Mouse (Mus musculus) lung, embryonic 14.5 days (tissue): ENCODE measurements at regions not wholly inside any gene's neighbourhood (a gene's known extent, or its start where the extent isn't known, plus 50 kb on each side); places are given as distances from the start of the nearest gene placed in this dataset.

Experiments
- ATAC-seq: fragments of 200-750 bp; cut with Nextera tagmentation; 2 replicates; pipeline ENCODE4 v1.8.0; 2017; ENCODE audit warnings: mild to moderate bottlenecking, moderate TSS enrichment, moderate library complexity; ENCODE audit not compliant: insufficient read depth
- DNase-seq: peaks from one replicate; pipeline ENCODE4 v3.0.0-alpha.2; 2015
- H3K27ac ChIP-seq: fragments of 300-500 bp; sonication (generic); 2 replicates; pipeline ENCODE4 v1.5.1; 2014; ENCODE audit warnings: low read depth, mild to moderate bottlenecking, moderate library complexity
- H3K27me3 ChIP-seq: fragments of 300-500 bp; sonication (generic); 2 replicates; pipeline ENCODE4 v1.6.1; 2014; ENCODE audit warnings: low read length, control low read depth; ENCODE audit not compliant: insufficient read depth
- H3K36me3 ChIP-seq: fragments of 300-500 bp; sonication (generic); 2 replicates; pipeline ENCODE4 v1.6.1; 2014; ENCODE audit warnings: control low read depth; ENCODE audit not compliant: insufficient read depth
- H3K4me1 ChIP-seq: fragments of 300-500 bp; sonication (generic); 2 replicates; pipeline ENCODE4 v1.6.1; 2014; ENCODE audit warnings: antibody characterized with exemption, control low read depth; ENCODE audit not compliant: insufficient read depth
- H3K4me2 ChIP-seq: fragments of 300-500 bp; sonication (generic); 2 replicates; pipeline ENCODE4 v1.6.1; 2014; ENCODE audit warnings: mild to moderate bottlenecking
- H3K4me3 ChIP-seq: fragments of 300-500 bp; sonication (generic); 2 replicates; pipeline ENCODE4 v1.5.1; 2014; ENCODE audit warnings: low read depth, low read length
- H3K9ac ChIP-seq: fragments of 300-500 bp; sonication (generic); 2 replicates; pipeline ENCODE4 v1.6.1; 2014
- H3K9me3 ChIP-seq: fragments of 300-500 bp; sonication (generic); 2 replicates; pipeline ENCODE4 v1.6.1; 2016; ENCODE audit warnings: low read depth, low read length, control low read depth
- CTCF ChIP-seq: IDR thresholded peaks from 2 replicates; pipeline ENCODE4 v1.5.1; 2016; ENCODE audit warnings: antibody characterized with exemption, low read depth
- WGBS: fragments of 180-500 bp; shearing (Covaris S2); extraction: QIAGEN DNeasy Blood & Tissue Kit; methylation state at CpG from one replicate; pipeline ENCODE4 v1.1.7; 2014; 5-methylcytosine and 5-hydroxymethylcytosine counted together

GRCm38 (mm10) chr7:37006921-37007320, 309.0 kb downstream of the Tshz3 start:
- Histone ChIP-seq H3K4me2 (no peak overlapping the region), H3K27ac (no peak overlapping the region), H3K27me3 (no peaks in the 10 kb centered on the region), H3K4me1 (peaks cover 6% of the 10 kb centered on the region; the same call in 1 of the 2 replicates), H3K9me3 (no peaks in the 10 kb centered on the region), H3K9ac (no peak overlapping the region), H3K36me3 (no peaks in the 10 kb centered on the region), H3K4me3 (no peak overlapping the region)
- no peak for ATAC-seq
- TF ChIP-seq CTCF: no peak
- WGBS: 46% methylated on average over 10 of the region's 10 CpGs
- peak; percentile 32 for DNase-seq

- no peak overlapping the region for H3K4me2 ChIP-seq
- H3K4me1 ChIP-seq: peaks cover 6% of the 10 kb centered on the region; the same call in 1 of the 2 replicates
- ATAC-seq (no peak), DNase-seq (peak; percentile 44)
- no peak overlapping the region for H3K4me3 ChIP-seq
- H3K27me3 ChIP-seq: no peaks in the 10 kb centered on the region
- H3K27ac ChIP-seq: no peak overlapping the region; the same call in 1 of the 2 replicates
- TF ChIP-seq CTCF: no peak
- 26% methylated on average over 6 of the region's 6 CpGs for WGBS
- no peaks in the 10 kb centered on the region for H3K9me3 ChIP-seq
- no peaks in the 10 kb centered on the region for H3K36me3 ChIP-seq
- H3K9ac ChIP-seq: no peak overlapping the region
Measured at GRCm38 (mm10) chr7:37011180-37011754, 313.3 kb downstream of the Tshz3 start.

GRCm38 (mm10) chr7:37020078-37020477, 322.2 kb downstream of the Tshz3 start:
- Histone ChIP-seq H3K9me3 (no peaks in the 10 kb centered on the region), H3K4me3 (no peak overlapping the region), H3K36me3 (no peaks in the 10 kb centered on the region), H3K27ac (no peak overlapping the region), H3K4me2 (no peak overlapping the region), H3K4me1 (no peaks in the 10 kb centered on the region), H3K9ac (no peak overlapping the region), H3K27me3 (no peaks in the 10 kb centered on the region)
- DNase-seq: peak; percentile 49
- WGBS: 34% methylated on average over 3 of the region's 3 CpGs
- peak; percentile 65 for ATAC-seq
- no peak for TF ChIP-seq CTCF

GRCm38 (mm10) chr7:37024501-37025025, 326.6 kb downstream of the Tshz3 start:
- no peak overlapping the region for H3K4me2 ChIP-seq
- no peak overlapping the region for H3K4me3 ChIP-seq
- H3K4me1 ChIP-seq: no peaks in the 10 kb centered on the region
- H3K27me3 ChIP-seq: no peaks in the 10 kb centered on the region
- H3K36me3 ChIP-seq: no peaks in the 10 kb centered on the region
- DNase-seq: no peak
- no peak overlapping the region for H3K9ac ChIP-seq
- no peak overlapping the region for H3K27ac ChIP-seq
- WGBS: 84% methylated on average over 7 of the region's 7 CpGs
- no peaks in the 10 kb centered on the region for H3K9me3 ChIP-seq
- no peak for TF ChIP-seq CTCF
- ATAC-seq: no peak

GRCm38 (mm10) chr7:37064582-37065458, 366.9 kb downstream of the Tshz3 start:
- no peak for TF ChIP-seq CTCF
- no peak overlapping the region for H3K4me3 ChIP-seq
- H3K9ac ChIP-seq: no peak overlapping the region
- H3K27ac ChIP-seq: no peak overlapping the region
- H3K4me1 ChIP-seq: 0 out of 2 replicates have a peak, but pooled peaks cover 5% of the 10 kb centered on the region
- ATAC-seq: peak; percentile 85
- no peaks in the 10 kb centered on the region for H3K27me3 ChIP-seq
- WGBS: 62% methylated on average over 8 of the region's 8 CpGs
- no peak overlapping the region for H3K4me2 ChIP-seq
- H3K36me3 ChIP-seq: no peaks in the 10 kb centered on the region
- 0 out of 2 replicates have a peak, but pooled peaks cover 4% of the 10 kb centered on the region for H3K9me3 ChIP-seq
- peak; percentile 87 for DNase-seq

GRCm38 (mm10) chr7:37077698-37078097, 379.8 kb downstream of the Tshz3 start:
- H3K27me3 ChIP-seq: no peaks in the 10 kb centered on the region
- no peak overlapping the region for H3K27ac ChIP-seq
- 52% methylated on average over 6 of the region's 6 CpGs for WGBS
- DNase-seq (no peak), ATAC-seq (no peak)
- H3K4me2 ChIP-seq: no peak overlapping the region
- H3K36me3 ChIP-seq: no peaks in the 10 kb centered on the region
- H3K4me1 ChIP-seq: peaks cover 6% of the 10 kb centered on the region; the same call in 1 of the 2 replicates
- H3K4me3 ChIP-seq: no peak overlapping the region
- no peak for TF ChIP-seq CTCF
- H3K9me3 ChIP-seq: no peaks in the 10 kb centered on the region
- no peak overlapping the region for H3K9ac ChIP-seq

GRCm38 (mm10) chr7:37078140-37078539, 380.2 kb downstream of the Tshz3 start:
- ATAC-seq: no peak
- H3K4me1 ChIP-seq: peaks cover 6% of the 10 kb centered on the region; the same call in 1 of the 2 replicates
- WGBS: 76% methylated on average over 7 of the region's 7 CpGs

More at GRCm38 (mm10) chr7:37078140-37078539, 380.2 kb downstream of the Tshz3 start:
- no peak for TF ChIP-seq CTCF
- no peak for DNase-seq
- Histone ChIP-seq H3K27me3 (no peaks in the 10 kb centered on the region), H3K4me2 (no peak overlapping the region), H3K9ac (no peak overlapping the region), H3K27ac (no peak overlapping the region), H3K36me3 (no peaks in the 10 kb centered on the region), H3K4me3 (no peak overlapping the region), H3K9me3 (no peaks in the 10 kb centered on the region)
